Mouse (Mus musculus) cortical plate, adult 2 months (tissue): Measurements from ENCODE around the gene Fkbp8. TPM values are rescaled to one million over a fixed set of nuclear protein-coding genes. Genes with fewer than 3 reads are reported as not detected.
A peak's percentile ranks its signal among the peaks of the same experiment; 100 is the strongest.

Experiments used
- H3K27ac ChIP-seq: fragments of 200-500 bp; 2 replicates; pipeline ENCODE4 v1.5.1; 2012; ENCODE audit warnings: low read length, control low read depth, inconsistent platforms; ENCODE audit not compliant: insufficient read depth
- H3K4me1 ChIP-seq: fragments of 200-500 bp; 2 replicates; pipeline ENCODE4 v1.6.1; 2011; ENCODE audit warnings: low read length; ENCODE audit not compliant: control insufficient read depth, insufficient read depth
- H3K4me3 ChIP-seq: fragments of 200-500 bp; 2 replicates; pipeline ENCODE4 v1.5.1; 2011; ENCODE audit warnings: mild to moderate bottlenecking, low read length, control low read depth; ENCODE audit not compliant: insufficient read depth
- CTCF ChIP-seq: fragments of 200-500 bp; IDR thresholded peaks from 2 replicates; pipeline ENCODE4 v1.5.1; 2011; ENCODE audit warnings: mild to moderate bottlenecking, control low read depth, low read length; ENCODE audit not compliant: insufficient read depth; ENCODE audit errors: extremely low read depth
- POLR2A ChIP-seq: fragments of 200-500 bp; IDR thresholded peaks from 2 replicates; pipeline ENCODE4 v1.6.1; 2011; ENCODE audit warnings: mild to moderate bottlenecking, low read length, control low read depth; ENCODE audit not compliant: insufficient read depth; ENCODE audit errors: extremely low read depth
- polyA plus RNA-seq: library from polyadenylated mRNA; depleted of rRNA; stranded (reverse); fragments of >200 nt; gene quantifications from 2 replicates; pipeline ENCODE4 v1.2.3, GENCODE M21; 2012

Gene Fkbp8
- polyA plus RNA-seq, 1 experiment = 592 TPM

- TF ChIP-seq CTCF (no peak), POLR2A (peak; percentile 74)
- Histone ChIP-seq H3K4me3 (peak within 1 kb of the TSS; percentile 43), H3K27ac (peak within 1 kb of the TSS; percentile 58), H3K4me1 (peaks cover 3% of the 10 kb centered on the region; the same call in 1 of the 2 replicates)
Observed at GRCm38 (mm10) chr8:70539077-70539813, 11.7 kb downstream of the Fkbp8 start, which contains the start of gene Ell. Gene Ell, plus strand, starts transcription at chr8:70539457.

GRCm38 (mm10) chr8:70540013-70540506, 12.5 kb downstream of the Fkbp8 start:
- Histone ChIP-seq H3K4me1 (peaks cover 6% of the 10 kb centered on the region; the same call in 1 of the 2 replicates), H3K4me3 (peak overlapping the region; percentile 43), H3K27ac (0 out of 2 replicates have a peak overlapping the region, but pooled peaks have one; percentile 16)
- no peak for TF ChIP-seq POLR2A
- TF ChIP-seq CTCF = no peak

GRCm38 (mm10) chr8:70540507-70541071, 13.1 kb downstream of the Fkbp8 start:
- TF ChIP-seq POLR2A = no peak
- no peak for TF ChIP-seq CTCF
- H3K4me1 ChIP-seq = peaks cover 8% of the 10 kb centered on the region; the same call in 1 of the 2 replicates
- no peak overlapping the region for H3K27ac ChIP-seq
- peak overlapping the region; percentile 43 for H3K4me3 ChIP-seq

GRCm38 (mm10) chr8:70541081-70541480, 13.6 kb downstream of the Fkbp8 start:
- no peak for TF ChIP-seq POLR2A
- TF ChIP-seq CTCF = no peak
- H3K4me3 ChIP-seq = peak overlapping the region; percentile 43; the same call in 1 of the 2 replicates
- H3K27ac ChIP-seq = no peak overlapping the region
- H3K4me1 ChIP-seq = peaks cover 8% of the 10 kb centered on the region; the same call in 1 of the 2 replicates

- TF ChIP-seq CTCF (peak; percentile 45; the same call in 1 of the 2 replicates), POLR2A (no peak)
- no peak overlapping the region for H3K4me3 ChIP-seq
- peaks cover 8% of the 10 kb centered on the region; the same call in 1 of the 2 replicates for H3K4me1 ChIP-seq
- no peak overlapping the region for H3K27ac ChIP-seq
Observed at GRCm38 (mm10) chr8:70544200-70544687, 16.7 kb downstream of the Fkbp8 start.

GRCm38 (mm10) chr8:70546412-70546811, 18.9 kb downstream of the Fkbp8 start:
- Histone ChIP-seq H3K27ac (no peak overlapping the region), H3K4me1 (peaks cover 12% of the 10 kb centered on the region; the same call in 1 of the 2 replicates), H3K4me3 (no peak overlapping the region)
- TF ChIP-seq POLR2A (no peak), CTCF (no peak)

GRCm38 (mm10) chr8:70547762-70548161, 20.2 kb downstream of the Fkbp8 start:
- Histone ChIP-seq H3K27ac (no peak overlapping the region), H3K4me1 (peaks cover 18% of the 10 kb centered on the region), H3K4me3 (no peak overlapping the region)
- TF ChIP-seq POLR2A = no peak
- no peak for TF ChIP-seq CTCF

- Histone ChIP-seq H3K27ac (no peak overlapping the region), H3K4me1 (peaks cover 24% of the 10 kb centered on the region), H3K4me3 (no peak overlapping the region)
- no peak for TF ChIP-seq CTCF
Observed at GRCm38 (mm10) chr8:70549412-70550184, 22.1 kb downstream of the Fkbp8 start.

GRCm38 (mm10) chr8:70551558-70552161, 24.1 kb downstream of the Fkbp8 start:
- peak overlapping the region; percentile 11; the same call in 1 of the 2 replicates for H3K27ac ChIP-seq
- H3K4me3 ChIP-seq = no peak overlapping the region
- peaks cover 20% of the 10 kb centered on the region for H3K4me1 ChIP-seq
- TF ChIP-seq POLR2A (no peak), CTCF (no peak)
